Mouse (Mus musculus) cortical plate, adult 2 months (tissue): ENCODE results near the gene Pter.

Experiments
- CTCF ChIP-seq: fragments of 200-500 bp; IDR thresholded peaks from 2 replicates; pipeline ENCODE4 v1.5.1; 2011; ENCODE audit warnings: mild to moderate bottlenecking, control low read depth, low read length; ENCODE audit not compliant: insufficient read depth; ENCODE audit errors: extremely low read depth
- POLR2A ChIP-seq: fragments of 200-500 bp; IDR thresholded peaks from 2 replicates; pipeline ENCODE4 v1.6.1; 2011; ENCODE audit warnings: mild to moderate bottlenecking, low read length, control low read depth; ENCODE audit not compliant: insufficient read depth; ENCODE audit errors: extremely low read depth

GRCm38 (mm10) chr2:13018861-13019260 lies 95.0 kb downstream of the Pter start:
- no peak for TF ChIP-seq CTCF
- no peak for TF ChIP-seq POLR2A
